Mouse (Mus musculus) brown adipose tissue, adult 24 weeks (tissue): Measurements from ENCODE around the gene Btbd3. TPM values are rescaled to one million over a fixed set of nuclear protein-coding genes. Genes with fewer than 3 reads are reported as not detected.

ENCODE experiments used
- H3K27ac ChIP-seq: fragments of 200-500 bp; replicated peaks from 2 replicates; pipeline ENCODE4 v1.5.1; 2012; ENCODE audit warnings: low read depth, mild to moderate bottlenecking, low read length
- H3K4me1 ChIP-seq: fragments of 200-500 bp; 2 replicates; pipeline ENCODE4 v1.6.1; 2012; ENCODE audit warnings: low read length, mixed read lengths; ENCODE audit not compliant: control insufficient read depth, insufficient read depth, insufficient read length
- H3K4me3 ChIP-seq: fragments of 200-500 bp; 2 replicates; pipeline ENCODE4 v1.5.1; 2012; ENCODE audit warnings: low read depth, mild to moderate bottlenecking, low read length, moderate library complexity; ENCODE audit not compliant: insufficient read depth
- polyA plus RNA-seq: library from polyadenylated mRNA; stranded (reverse); fragments of >200 nt; gene quantifications from 2 replicates; pipeline ENCODE4 v1.2.4, GENCODE M21; 2012; ENCODE audit not compliant: missing spikeins, insufficient read depth, insufficient read length

The Btbd3 gene
- polyA plus RNA-seq, 1 experiment: 9.1 TPM

DNA sequence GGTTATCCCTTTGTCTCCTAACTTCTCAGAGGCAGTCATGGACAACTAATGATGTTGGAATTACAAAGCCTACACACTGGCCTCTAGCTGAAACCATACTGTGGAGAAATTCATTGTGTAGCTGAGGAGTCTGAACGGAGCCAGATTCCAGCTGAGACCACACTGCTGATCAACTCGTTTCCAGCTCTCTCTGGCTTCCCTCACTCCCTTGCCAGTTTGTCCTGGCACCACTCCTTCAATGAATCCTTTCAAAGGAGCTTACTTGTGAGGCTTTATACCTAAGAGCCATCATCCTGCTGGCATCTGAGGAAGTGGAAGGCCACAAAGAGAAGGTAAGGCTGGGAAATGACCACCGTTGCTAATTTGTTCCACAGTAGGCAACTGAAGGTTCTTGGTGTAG is 332.7 kb downstream of the Btbd3 start:
- H3K4me1 ChIP-seq: no peaks in the 10 kb centered on the region

DNA sequence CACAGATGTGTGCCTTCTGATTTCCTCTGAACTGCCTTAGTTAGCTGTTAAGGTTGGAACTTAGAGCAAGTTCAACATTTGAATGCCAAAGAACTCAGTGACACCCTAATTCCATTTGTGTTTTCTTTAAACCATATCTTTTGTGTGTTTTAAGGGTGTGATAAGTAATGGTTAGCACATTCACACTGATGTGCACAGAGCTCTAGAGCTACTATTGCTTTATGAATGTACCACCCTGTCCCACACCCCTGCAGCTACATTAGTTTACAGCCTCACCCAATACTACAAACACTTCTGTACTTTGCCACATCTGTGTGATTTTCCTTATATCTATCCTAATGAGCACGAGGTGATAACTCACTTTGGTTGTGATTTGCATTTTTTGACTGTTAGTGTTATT is 333.9 kb downstream of the Btbd3 start:
- no peaks in the 10 kb centered on the region for H3K4me1 ChIP-seq
- H3K4me3 ChIP-seq: no peak overlapping the region
- H3K27ac ChIP-seq: no peak overlapping the region

More for the DNA sequence above, 332.7 kb downstream of the Btbd3 start:
- H3K4me3 ChIP-seq: no peak overlapping the region
- H3K27ac ChIP-seq: no peak overlapping the region

DNA sequence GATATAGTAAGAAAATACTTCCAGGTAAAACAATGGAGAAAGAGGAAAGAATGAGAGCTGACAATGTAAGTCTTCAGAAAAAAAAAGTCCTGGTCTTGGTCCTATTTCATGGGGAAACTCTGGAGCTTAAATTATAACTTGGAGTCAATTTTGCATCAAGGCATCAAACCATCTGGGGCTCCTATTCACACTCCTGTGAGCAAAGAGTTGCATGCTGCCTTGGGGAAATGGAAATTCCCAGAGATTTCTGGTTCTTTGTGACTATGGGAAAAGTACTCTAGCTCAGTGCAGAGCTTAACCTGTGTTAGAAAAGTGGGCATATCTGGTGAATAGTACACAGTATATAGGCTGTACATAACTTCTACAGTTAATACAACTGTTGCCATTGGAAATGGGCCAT is 356.0 kb downstream of the Btbd3 start:
- no peaks in the 10 kb centered on the region for H3K4me1 ChIP-seq
- H3K27ac ChIP-seq: no peak overlapping the region
- no peak overlapping the region for H3K4me3 ChIP-seq

DNA sequence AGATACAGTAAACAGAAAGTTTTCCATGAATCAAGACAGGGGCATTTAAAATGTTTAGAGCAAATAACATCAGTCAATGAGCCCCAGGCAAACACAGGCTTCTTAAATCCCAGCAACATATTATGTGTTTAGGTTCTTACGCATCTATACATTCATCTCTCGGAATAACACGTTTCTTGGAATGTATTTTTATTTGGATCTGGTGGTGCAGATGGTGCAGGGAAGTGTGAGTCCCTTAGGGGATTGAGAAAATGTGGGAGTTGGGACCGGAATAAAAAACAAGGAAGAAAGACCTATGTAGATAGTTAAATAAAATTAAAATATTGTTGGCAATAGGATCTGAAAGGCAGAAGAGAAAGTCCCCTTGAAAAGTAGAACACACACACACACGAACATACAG is 361.1 kb downstream of the Btbd3 start:
- Histone ChIP-seq H3K4me1 (no peaks in the 10 kb centered on the region), H3K4me3 (no peak overlapping the region)

More for the DNA sequence above, 361.1 kb downstream of the Btbd3 start:
- H3K27ac ChIP-seq: no peak overlapping the region
